Mouse (Mus musculus): Measurements from ENCODE around the gene Ptprn2.
A peak's percentile ranks its signal among the peaks of the same experiment; 100 is the strongest.

Gene Ptprn2

GRCm38 (mm10) chr12:117305625-117306105, 820.1 kb downstream of the Ptprn2 start:
- no peak for ATAC-seq (ENCODE audit: low TSS enrichment)

GRCm38 (mm10) chr12:117312079-117312478, 826.6 kb downstream of the Ptprn2 start:
- peak; percentile 76 for ATAC-seq (ENCODE audit: low TSS enrichment)

GRCm38 (mm10) chr12:117314987-117315386, 829.5 kb downstream of the Ptprn2 start:
- ATAC-seq (ENCODE audit: low TSS enrichment), result no peak

- no peak for ATAC-seq (ENCODE audit: low TSS enrichment)
Measured at GRCm38 (mm10) chr12:117315661-117316060, 830.1 kb downstream of the Ptprn2 start.

- ATAC-seq (ENCODE audit: low TSS enrichment), result no peak
Measured at GRCm38 (mm10) chr12:117318229-117318628, 832.7 kb downstream of the Ptprn2 start.

- ATAC-seq (ENCODE audit: low TSS enrichment), result no peak
Measured at GRCm38 (mm10) chr12:117323017-117323416, 837.5 kb downstream of the Ptprn2 start.

Measured in frontal cortex, adult (tissue).